Mouse (Mus musculus) monocyte, adult 2 months (primary cell): ENCODE data around the gene Rhot1.

Experiments
- DNase-seq, 2 experiments: peaks; one replicate each; pipeline ENCODE4 v3.0.0; 2022; ENCODE audit warnings: low spot score in 2 of 2, low read depth in 1 of 2

Gene Rhot1

GRCm38 (mm10) chr11:80315743-80316639, 107.2 kb downstream of the Rhot1 start:
- DNase-seq = no peak
